Mouse (Mus musculus) MEL (cell line): ENCODE data around the gene Mafb. TPM values are rescaled to one million over a fixed set of nuclear protein-coding genes. Genes with fewer than 3 reads are reported as not detected.

Source experiments
- DNase-seq: peaks from one replicate; pipeline ENCODE4 v3.0.0; 2011; ENCODE audit warnings: low read depth, low spot score
- H3K27ac ChIP-seq: 2 replicates; pipeline ENCODE4 v1.5.1; 2012; ENCODE audit warnings: low read depth, mild to moderate bottlenecking, control low read depth, low read length, moderate library complexity; ENCODE audit not compliant: control insufficient read depth
- H3K27me3 ChIP-seq, 2 experiments: fragments of 150-350 bp in 1 of 2; sonication (generic) in 1 of 2; 2 replicates each; pipeline ENCODE4 v1.6.1; 2012; ENCODE audit warnings: low read length in 2 of 2, mild to moderate bottlenecking in 2 of 2, improper control_type of control experiment in 1 of 2, moderate library complexity in 1 of 2; ENCODE audit not compliant: insufficient read depth in 2 of 2, control insufficient read depth in 1 of 2
- H3K36me3 ChIP-seq, 2 experiments: 2 replicates each; pipeline ENCODE4 v1.6.1; 2012 to 2014; ENCODE audit warnings: low read length in 2 of 2, improper control_type of control experiment in 1 of 2, inconsistent platforms in 1 of 2, mild to moderate bottlenecking in 1 of 2; ENCODE audit not compliant: insufficient read depth in 2 of 2, control insufficient read depth in 1 of 2
- H3K4me1 ChIP-seq, 2 experiments: fragments of 150-350 bp in 1 of 2; sonication (generic) in 1 of 2; 2 replicates each; pipeline ENCODE4 v1.6.1; 2012; ENCODE audit warnings: low read length in 2 of 2, improper control_type of control experiment in 1 of 2, mild to moderate bottlenecking in 1 of 2; ENCODE audit not compliant: insufficient read depth in 2 of 2, control insufficient read depth in 1 of 2
- H3K4me3 ChIP-seq, 2 experiments: fragments of 150-350 bp in 1 of 2; sonication (generic) in 1 of 2; 2 replicates each; pipeline ENCODE4 v1.5.1; 2012; ENCODE audit warnings: low read depth in 2 of 2, low read length in 2 of 2, mild to moderate bottlenecking in 2 of 2, moderate library complexity in 2 of 2, control low read depth in 1 of 2, improper control_type of control experiment in 1 of 2; ENCODE audit not compliant: control insufficient read depth in 1 of 2, insufficient read depth in 1 of 2
- H3K79me2 ChIP-seq: 2 replicates; pipeline ENCODE4 v1.6.1; 2012; ENCODE audit warnings: mild to moderate bottlenecking, low read length, moderate library complexity; ENCODE audit not compliant: control insufficient read depth, poor library complexity, insufficient read depth
- H3K9ac ChIP-seq: 2 replicates; pipeline ENCODE4 v1.6.1; 2012; ENCODE audit warnings: low read depth, mild to moderate bottlenecking, control low read depth, low read length, moderate library complexity; ENCODE audit not compliant: control insufficient read depth, poor library complexity, severe bottlenecking
- H3K9me3 ChIP-seq: fragments of 150-350 bp; sonication (generic); replicated peaks from 2 replicates; pipeline ENCODE4 v1.6.1; 2012; ENCODE audit warnings: mild to moderate bottlenecking, low read length, improper control_type of control experiment, moderate library complexity; ENCODE audit not compliant: insufficient read depth
- CHD1 ChIP-seq: IDR thresholded peaks from 2 replicates; pipeline ENCODE4 v1.6.1; 2012; ENCODE audit warnings: low read depth, mild to moderate bottlenecking, inconsistent platforms, low read length, improper control_type of control experiment
- CHD2 ChIP-seq: IDR thresholded peaks from 2 replicates; pipeline ENCODE4 v1.6.1; 2011; ENCODE audit warnings: low read length, improper control_type of control experiment
- CTCF ChIP-seq, 3 experiments: IDR thresholded peaks in 2 of 3; conservative IDR thresholded peaks in 1 of 3; 2 replicates each; pipeline ENCODE4 v1.5.1; 2011 to 2012; ENCODE audit warnings: low read length in 3 of 3, low read depth in 2 of 3, mild to moderate bottlenecking in 2 of 3, improper control_type of control experiment in 1 of 3, inconsistent platforms in 1 of 3, mixed read lengths in 1 of 3, moderate library complexity in 1 of 3; ENCODE audit not compliant: control insufficient read depth in 1 of 3, insufficient read depth in 1 of 3, poor library complexity in 1 of 3, severe bottlenecking in 1 of 3
- ETS1 ChIP-seq: IDR thresholded peaks from 2 replicates; pipeline ENCODE4 v1.6.1; 2012; ENCODE audit warnings: low read depth, mild to moderate bottlenecking, inconsistent platforms, low read length, improper control_type of control experiment, moderate library complexity
- GATA1 ChIP-seq: IDR thresholded peaks from 2 replicates; pipeline ENCODE4 v1.6.1; 2011; ENCODE audit warnings: low read depth, low read length, improper control_type of control experiment
- HCFC1 ChIP-seq: IDR thresholded peaks from 2 replicates; pipeline ENCODE4 v1.6.1; 2012; ENCODE audit warnings: low read depth, mild to moderate bottlenecking, inconsistent platforms, low read length, improper control_type of control experiment, moderate library complexity
- JUND ChIP-seq: IDR thresholded peaks from 2 replicates; pipeline ENCODE4 v1.6.1; 2011; ENCODE audit warnings: low read depth, mild to moderate bottlenecking, improper control_type of control experiment, low read length
- MEF2A ChIP-seq: IDR thresholded peaks from 2 replicates; pipeline ENCODE4 v1.6.1; 2014; ENCODE audit warnings: low read depth, mild to moderate bottlenecking, inconsistent platforms, low read length, improper control_type of control experiment; ENCODE audit not compliant: poor library complexity, insufficient replicate concordance, severe bottlenecking; ENCODE audit errors: extremely low read depth
- MXI1 ChIP-seq: IDR thresholded peaks from 2 replicates; pipeline ENCODE4 v1.6.1; 2011; ENCODE audit warnings: mild to moderate bottlenecking, low read depth, low read length, improper control_type of control experiment
- MYB ChIP-seq: IDR thresholded peaks from 2 replicates; pipeline ENCODE4 v1.6.1; 2011; ENCODE audit warnings: mild to moderate bottlenecking, low read depth, low read length, improper control_type of control experiment
- NELFE ChIP-seq: IDR thresholded peaks from 2 replicates; pipeline ENCODE4 v1.6.1; 2011; ENCODE audit warnings: low read depth, low read length, improper control_type of control experiment
- NRF1 ChIP-seq: IDR thresholded peaks from 2 replicates; pipeline ENCODE4 v1.6.1; 2014; ENCODE audit warnings: low read depth, mild to moderate bottlenecking, inconsistent platforms, low read length, improper control_type of control experiment, moderate library complexity; ENCODE audit not compliant: poor library complexity, insufficient read depth, severe bottlenecking
- POLR2AphosphoS5 ChIP-seq: IDR thresholded peaks from 2 replicates; pipeline ENCODE4 v1.6.1; 2012; ENCODE audit warnings: low read depth, borderline replicate concordance, mild to moderate bottlenecking, inconsistent platforms, low read length, moderate library complexity, mixed read lengths
- RAD21 ChIP-seq: IDR thresholded peaks from 2 replicates; pipeline ENCODE4 v1.6.1; 2011; ENCODE audit warnings: mild to moderate bottlenecking, low read depth, low read length, improper control_type of control experiment
- SIN3A ChIP-seq: IDR thresholded peaks from 2 replicates; pipeline ENCODE4 v1.6.1; 2012; ENCODE audit warnings: low read length, improper control_type of control experiment, inconsistent platforms
- SMC3 ChIP-seq: IDR thresholded peaks from 2 replicates; pipeline ENCODE4 v1.6.1; 2011; ENCODE audit warnings: low read depth, low read length, improper control_type of control experiment
- TAL1 ChIP-seq: IDR thresholded peaks from 2 replicates; pipeline ENCODE4 v1.6.1; 2012; ENCODE audit warnings: mild to moderate bottlenecking, inconsistent platforms, low read length, moderate library complexity, mixed read lengths
- TBP ChIP-seq: IDR thresholded peaks from 2 replicates; pipeline ENCODE4 v1.8.0; 2011; ENCODE audit warnings: low read depth, low read length, improper control_type of control experiment
- TCF12 ChIP-seq: IDR thresholded peaks from 2 replicates; pipeline ENCODE4 v1.6.1; 2014; ENCODE audit warnings: low read depth, mild to moderate bottlenecking, inconsistent platforms, low read length, improper control_type of control experiment, moderate library complexity
- UBTF ChIP-seq: IDR thresholded peaks from 2 replicates; pipeline ENCODE4 v1.6.1; 2012; ENCODE audit warnings: low read depth, mild to moderate bottlenecking, inconsistent platforms, low read length, improper control_type of control experiment, moderate library complexity, borderline replicate concordance; ENCODE audit not compliant: insufficient read depth
- USF2 ChIP-seq, 2 experiments: IDR thresholded peaks; 2 replicates each; pipeline ENCODE4 v1.6.1; 2011 to 2012; ENCODE audit warnings: improper control_type of control experiment in 2 of 2, low read length in 2 of 2, borderline replicate concordance in 1 of 2, inconsistent platforms in 1 of 2, low read depth in 1 of 2, mild to moderate bottlenecking in 1 of 2; ENCODE audit not compliant: insufficient read depth in 1 of 2
- ZC3H11A ChIP-seq: IDR thresholded peaks from 2 replicates; pipeline ENCODE4 v1.6.1; 2012; ENCODE audit warnings: low read depth, mild to moderate bottlenecking, inconsistent platforms, low read length, improper control_type of control experiment
- polyA plus RNA-seq, 2 experiments: library from polyadenylated mRNA; stranded (reverse) in 1 of 2; unstranded in 1 of 2; fragments of >175 nt in 1 of 2; fragments of >200 nt in 1 of 2; gene quantifications; 2 replicates each; pipeline versions ENCODE4 v1.2.1 to v1.2.4; 2012; ENCODE audit warnings: low replicate concordance in 2 of 2, low read depth in 1 of 2; ENCODE audit not compliant: insufficient read length in 2 of 2, insufficient read depth in 1 of 2, missing spikeins in 1 of 2
- total RNA-seq: library from RNA; depleted of rRNA; stranded (reverse); fragments of 300-350 nt; gene quantifications from 2 replicates; pipeline ENCODE4 v1.2.3, GENCODE M21; 2012

Mafb gene
- total and polyA plus RNA-seq, 3 experiments: not detected

DNA sequence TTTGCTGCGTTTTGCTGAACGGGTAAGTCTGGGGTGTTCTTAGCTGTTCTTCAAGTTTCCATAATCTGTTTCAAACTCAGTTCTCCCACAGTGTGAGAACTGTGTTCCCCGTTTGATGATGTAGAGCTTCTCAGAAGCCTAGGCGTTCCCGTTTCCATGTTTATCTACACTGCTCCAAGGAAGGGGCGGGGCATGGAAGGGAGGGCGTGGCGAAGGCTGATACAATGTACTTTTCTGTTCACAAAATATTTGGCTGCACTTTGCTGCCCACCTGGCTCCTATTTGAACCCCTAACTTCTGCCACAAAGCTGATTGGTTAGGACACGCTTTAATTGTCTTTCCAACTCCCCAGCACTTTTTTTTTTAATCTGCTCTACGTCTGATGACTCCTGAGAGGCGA lies 47.9 kb upstream of the Mafb start:
- TF ChIP-seq SIN3A (no peak), ETS1 (no peak), CHD1 (no peak), RAD21 (no peak)
- Histone ChIP-seq H3K9me3 (no peaks in the 10 kb centered on the region), H3K36me3 (no peaks in the 10 kb centered on the region), H3K9ac (no peak overlapping the region), H3K79me2 (no peaks in the 10 kb centered on the region), H3K4me3 (no peak overlapping the region), H3K4me1 (no peaks in the 10 kb centered on the region), H3K27ac (no peak overlapping the region), H3K27me3 (no peaks in the 10 kb centered on the region)
- no peak for DNase-seq

DNA sequence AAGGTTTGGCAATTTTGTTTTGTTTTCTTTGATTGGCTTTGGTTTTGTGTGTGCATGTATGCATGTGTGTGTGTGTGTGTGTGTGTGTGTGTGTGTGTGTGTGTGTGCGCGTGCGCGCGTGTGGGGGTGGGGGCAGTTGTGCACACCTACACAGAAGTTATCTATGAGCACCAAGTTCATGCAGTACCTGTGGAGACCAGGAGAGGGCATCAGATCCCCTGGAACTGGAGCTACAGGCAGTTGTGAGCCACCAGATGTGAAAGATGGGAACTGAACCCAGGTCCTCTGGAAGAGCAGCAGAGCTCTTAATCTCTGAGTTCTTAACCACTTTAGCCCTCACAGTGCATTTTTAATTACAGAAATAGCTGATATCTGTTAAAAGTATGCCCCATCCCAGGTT lies 47.1 kb upstream of the Mafb start:
- Histone ChIP-seq H3K9me3 (no peaks in the 10 kb centered on the region), H3K9ac (no peak overlapping the region), H3K4me1 (no peaks in the 10 kb centered on the region), H3K27ac (no peak overlapping the region), H3K36me3 (no peaks in the 10 kb centered on the region), H3K27me3 (no peaks in the 10 kb centered on the region), H3K4me3 (no peak overlapping the region), H3K79me2 (no peaks in the 10 kb centered on the region)
- TF ChIP-seq MYB: no peak
- TF ChIP-seq SMC3: 0 out of 2 replicates have a peak, but pooled peaks have one; percentile 9
- no peak for TF ChIP-seq MXI1
- TF ChIP-seq CTCF (IDR thresholded peaks at IDR 0.05 in 2 of 3, conservative IDR thresholded peaks at IDR 0.05 in 1 of 3; ENCODE audit: control insufficient read depth in 1 of 3, insufficient read depth in 1 of 3, low read depth in 2 of 3, low read length in 3 of 3, poor library complexity in 1 of 3, severe bottlenecking in 1 of 3): peak; percentile 13 to 26 (median 22); a peak in 2 of 6 replicates
- DNase-seq: peak; percentile 11

DNA sequence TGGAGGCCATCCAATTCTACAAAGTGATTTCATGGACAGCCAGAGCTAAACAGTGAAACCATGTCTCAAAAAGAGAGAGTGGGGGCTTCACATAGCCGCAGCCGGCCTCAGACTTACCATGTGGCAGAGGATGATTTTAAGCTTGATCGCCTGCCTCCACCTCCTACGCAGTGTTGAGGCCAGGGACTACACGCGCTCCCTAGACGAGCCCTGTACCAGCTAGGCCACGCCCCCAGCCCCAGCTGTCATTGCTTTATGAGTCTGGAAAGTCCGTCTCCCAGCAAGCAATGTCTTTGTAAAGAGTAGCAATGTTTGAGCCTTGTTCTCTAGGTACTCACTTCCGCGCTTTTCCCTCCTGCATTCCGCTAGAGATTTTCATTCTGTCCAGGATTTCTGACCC lies 46.2 kb upstream of the Mafb start:
- H3K4me3 ChIP-seq: no peak overlapping the region
- no peaks in the 10 kb centered on the region for H3K4me1 ChIP-seq
- TF ChIP-seq CHD2: no peak
- no peak for TF ChIP-seq UBTF
- no peak for TF ChIP-seq ETS1
- TF ChIP-seq GATA1: no peak
- TF ChIP-seq USF2 (IDR thresholded peaks at IDR 0.05; ENCODE audit: borderline replicate concordance in 1 of 2, insufficient read depth in 1 of 2, low read depth in 1 of 2, low read length in 2 of 2): no peak
- no peak for TF ChIP-seq POLR2AphosphoS5
- TF ChIP-seq NRF1: no peak
- no peak for TF ChIP-seq SMC3
- TF ChIP-seq MEF2A: no peak
- no peak for TF ChIP-seq TBP
- no peak for TF ChIP-seq JUND
- no peak for TF ChIP-seq HCFC1
- no peak for TF ChIP-seq MYB
- TF ChIP-seq NELFE: no peak
- no peak for TF ChIP-seq TAL1
- TF ChIP-seq ZC3H11A: no peak
- TF ChIP-seq TCF12: no peak
- TF ChIP-seq, all 39 proteins: peak for 0
- Histone ChIP-seq H3K79me2 (no peaks in the 10 kb centered on the region), H3K9me3 (no peaks in the 10 kb centered on the region), H3K27ac (no peak overlapping the region), H3K27me3 (no peaks in the 10 kb centered on the region), H3K36me3 (no peaks in the 10 kb centered on the region), H3K9ac (no peak overlapping the region)
- DNase-seq: no peak
